Mouse (Mus musculus) bone marrow, adult 2 months (tissue): ENCODE data around the gene BC035947.

ENCODE experiments used
- CTCF ChIP-seq: fragments of 200-500 bp; IDR thresholded peaks from 2 replicates; pipeline ENCODE4 v1.5.1; 2011; ENCODE audit warnings: low read length, control low read depth; ENCODE audit not compliant: control insufficient read depth, insufficient read depth
- POLR2A ChIP-seq: fragments of 200-500 bp; IDR thresholded peaks from 2 replicates; pipeline ENCODE4 v1.6.1; 2011; ENCODE audit warnings: low read depth, mild to moderate bottlenecking, control low read depth, low read length, borderline replicate concordance; ENCODE audit not compliant: control insufficient read depth

- no peak for TF ChIP-seq CTCF
- no peak for TF ChIP-seq POLR2A
These were observed 27.2 kb upstream of the BC035947 start for GRCm38 (mm10) chr1:78539166-78539565.
